Mouse (Mus musculus) T-helper 17 cell (primary cell): ENCODE measurements around the gene Prl3c1.

ENCODE experiments used
- in situ Hi-C, 2 experiments: fragments of 300-600 bp; cut with MboI, MseI; formaldehyde crosslinking; loops; 1 replicate in 1 of 2; 2 replicates in 1 of 2; pipeline ENCODE4 v1.15.1; 2025; ENCODE audit warnings: high pct_unique_total_duplicates in 2 of 2

The Prl3c1 gene

DNA sequence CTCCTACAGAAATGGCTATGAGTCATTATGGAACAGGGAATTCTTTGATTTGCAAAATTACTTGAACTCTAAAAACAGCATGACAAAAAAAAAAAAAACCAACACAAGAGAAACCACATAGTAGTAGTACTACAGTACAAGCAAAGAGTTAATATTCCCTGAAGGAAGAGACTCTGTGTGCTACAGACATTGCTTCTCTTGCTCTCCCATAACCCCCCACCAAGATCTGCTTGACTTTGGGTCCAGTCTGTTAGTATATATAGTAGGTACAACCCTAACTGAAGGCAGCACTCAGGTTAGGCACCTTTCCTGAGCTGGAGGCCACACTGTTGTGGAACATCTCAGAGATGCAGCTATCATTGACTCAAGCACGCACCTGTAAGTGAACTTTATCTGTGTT lies at the start of gene Prl3c1:
Gene Prl3c1, plus strand, starts transcription at position 301 of the 400 bp plus-strand sequence.
- in situ Hi-C loops: no loop called here

DNA sequence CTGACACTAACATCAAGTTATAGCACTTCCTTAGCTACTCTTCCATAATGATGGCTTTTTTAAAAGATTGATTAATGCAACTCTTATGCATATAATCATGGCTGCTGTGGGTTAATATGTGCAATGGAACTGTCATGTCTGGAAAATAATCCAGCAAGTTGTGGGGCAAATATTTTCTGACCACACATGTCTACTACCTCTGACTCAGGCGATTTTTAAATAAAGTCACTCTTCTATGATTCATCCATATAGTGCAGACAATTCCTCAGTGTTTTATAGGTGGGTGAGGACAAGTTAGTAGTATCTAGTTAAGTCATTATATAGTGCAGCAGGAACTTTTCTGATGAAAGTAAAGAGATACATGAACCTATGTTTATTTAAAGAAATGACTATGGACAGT lies 48.2 kb upstream of the Prl3c1 start:
- in situ Hi-C loops: no loop called here

DNA sequence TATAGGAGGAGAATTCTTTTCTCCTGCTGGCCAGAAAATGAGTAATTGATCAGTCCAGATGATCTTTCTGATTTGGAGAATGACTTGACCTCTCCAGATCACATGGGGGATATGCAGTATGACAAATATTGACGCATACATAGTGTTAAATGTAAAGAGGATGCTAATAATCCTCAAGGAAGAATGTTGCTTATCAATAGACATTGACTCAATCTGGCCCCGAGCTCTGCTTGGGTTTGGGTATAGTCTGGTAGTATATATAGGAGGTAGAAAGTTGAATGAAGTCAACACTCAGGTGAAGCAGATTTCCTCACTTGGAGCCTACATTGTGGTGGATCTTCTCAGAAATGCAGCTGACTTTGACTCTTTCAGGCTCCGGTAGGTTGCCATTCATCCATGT lies 40.0 kb upstream of the Prl3c1 start, which contains the start of gene Prl3d3:
Gene Prl3d3, plus strand, starts transcription at position 301 of the 400 bp plus-strand sequence.
- in situ Hi-C loops: loop anchor here in 1 of 2 experiments (5.0 kb wide), 1 partner anchor 34 kb away; the partner anchor contains the start of gene Prl3d2

DNA sequence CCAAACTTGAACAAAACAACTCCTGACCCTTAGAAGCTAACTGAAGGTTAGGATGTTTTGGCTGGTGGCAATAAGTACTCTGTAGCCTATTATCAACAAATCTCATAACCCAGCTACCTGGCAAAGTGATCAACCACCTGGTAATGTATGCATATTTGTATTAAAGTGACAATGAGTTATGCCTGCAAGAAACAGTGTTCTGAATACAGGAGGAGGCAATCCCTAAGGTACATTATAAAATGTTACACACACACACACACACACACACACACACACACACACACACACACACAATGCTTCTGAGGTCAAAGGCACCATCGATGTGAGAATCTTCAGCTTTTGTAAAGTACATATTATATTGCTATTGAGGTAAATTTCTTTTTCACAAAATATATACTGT lies 45.1 kb downstream of the Prl3c1 start, which contains the start of gene Prl3b1:
Gene Prl3b1, plus strand, starts transcription at position 301 of the 400 bp plus-strand sequence.
- in situ Hi-C loops: no loop called here
